Mouse (Mus musculus) heart, embryonic 14.5 days (tissue): ENCODE measurements around the gene Rgl1. TPM values are rescaled to one million over a fixed set of nuclear protein-coding genes. Genes with fewer than 3 reads are reported as not detected.

ENCODE experiments used
- ATAC-seq: fragments of 200-750 bp; cut with Nextera tagmentation; 2 replicates; pipeline ENCODE4 v1.8.0; 2017; ENCODE audit warnings: low read depth, moderate TSS enrichment; ENCODE audit not compliant: insufficient number of reproducible peaks, insufficient read depth, low FRiP score
- H3K27ac ChIP-seq, 2 experiments: fragments of 200-500 bp in 1 of 2; fragments of 300-500 bp in 1 of 2; sonication (generic) in 1 of 2; replicated peaks in 1 of 2; 2 replicates each; pipeline ENCODE4 v1.5.1; 2012 to 2014; ENCODE audit warnings: low read depth in 2 of 2, low read length in 2 of 2, control low read depth in 1 of 2, mild to moderate bottlenecking in 1 of 2, mixed read lengths in 1 of 2; ENCODE audit not compliant: control insufficient read depth in 1 of 2, insufficient read depth in 1 of 2
- H3K27me3 ChIP-seq: fragments of 300-500 bp; sonication (generic); 2 replicates; pipeline ENCODE4 v1.6.1; 2014; ENCODE audit warnings: mild to moderate bottlenecking, low read length, control low read depth; ENCODE audit not compliant: control insufficient read depth, insufficient read depth
- H3K36me3 ChIP-seq: fragments of 300-500 bp; sonication (generic); 2 replicates; pipeline ENCODE4 v1.6.1; 2014; ENCODE audit warnings: mild to moderate bottlenecking, control low read depth, low read length, mixed read lengths; ENCODE audit not compliant: control insufficient read depth, insufficient read depth
- H3K4me1 ChIP-seq, 2 experiments: fragments of 200-500 bp in 1 of 2; fragments of 300-500 bp in 1 of 2; sonication (generic) in 1 of 2; 2 replicates each; pipeline ENCODE4 v1.6.1; 2012 to 2014; ENCODE audit warnings: low read length in 2 of 2, control low read depth in 1 of 2, mixed read lengths in 1 of 2; ENCODE audit not compliant: control insufficient read depth in 2 of 2, insufficient read depth in 2 of 2
- H3K4me2 ChIP-seq: fragments of 300-500 bp; sonication (generic); 2 replicates; pipeline ENCODE4 v1.6.1; 2014; ENCODE audit warnings: mild to moderate bottlenecking, low read length
- H3K4me3 ChIP-seq, 2 experiments: fragments of 200-500 bp in 1 of 2; fragments of 300-500 bp in 1 of 2; sonication (generic) in 1 of 2; 2 replicates each; pipeline ENCODE4 v1.5.1; 2012 to 2014; ENCODE audit warnings: low read length in 2 of 2, mild to moderate bottlenecking in 2 of 2, control low read depth in 1 of 2, low read depth in 1 of 2, moderate library complexity in 1 of 2; ENCODE audit not compliant: control insufficient read depth in 1 of 2, insufficient read depth in 1 of 2
- H3K9ac ChIP-seq: fragments of 300-500 bp; sonication (generic); 2 replicates; pipeline ENCODE4 v1.6.1; 2014; ENCODE audit warnings: mild to moderate bottlenecking, low read length
- H3K9me3 ChIP-seq: fragments of 300-500 bp; sonication (generic); 2 replicates; pipeline ENCODE4 v1.6.1; 2016; ENCODE audit warnings: low read length, control low read depth; ENCODE audit not compliant: control insufficient read depth
- WGBS: fragments of 180-500 bp; shearing (Covaris S2); extraction: QIAGEN DNeasy Blood & Tissue Kit; methylation state at CpG from one replicate; pipeline ENCODE4 v1.1.7; 2014; 5-methylcytosine and 5-hydroxymethylcytosine counted together
- polyA plus RNA-seq: library from polyadenylated mRNA; unstranded; fragments of >200 nt; fragmentation: Nextera tagmentation; extraction: Ambion mirVana; gene quantifications from 2 replicates; pipeline ENCODE4 v1.2.1, GENCODE M21; 2014

The Rgl1 gene
- polyA plus RNA-seq, 1 experiment from 2014 or later, result 72.0 TPM

- no peaks in the 10 kb centered on the region for H3K27me3 ChIP-seq
- WGBS, result 68% methylated on average over 6 of the region's 6 CpGs
- ATAC-seq, result no peak
- H3K9me3 ChIP-seq, result no peaks in the 10 kb centered on the region
- no peaks in the 10 kb centered on the region for H3K36me3 ChIP-seq
- H3K4me2 ChIP-seq, result no peak overlapping the region
- no peak overlapping the region for H3K9ac ChIP-seq
- H3K4me3 ChIP-seq, result no peak overlapping the region
- H3K27ac ChIP-seq, result no peak overlapping the region
- peaks cover 4 to 6% of the 10 kb centered on the region in 2 experiments; a peak in 2 of 4 replicates for H3K4me1 ChIP-seq
Observed at GRCm38 (mm10) chr1:152804907-152805306, 38.8 kb upstream of the Rgl1 start.

GRCm38 (mm10) chr1:152800633-152801176, 34.6 kb upstream of the Rgl1 start:
- Histone ChIP-seq H3K9me3 (no peaks in the 10 kb centered on the region), H3K27me3 (no peaks in the 10 kb centered on the region), H3K9ac (no peak overlapping the region), H3K4me1 (peaks cover 6 to 11% of the 10 kb centered on the region in 2 experiments; a peak in 3 of 4 replicates), H3K27ac (peak overlapping the region; percentile 30 to 66; a peak in 2 of 4 replicates), H3K36me3 (no peaks in the 10 kb centered on the region), H3K4me3 (no peak overlapping the region), H3K4me2 (peak overlapping the region; percentile 31; the same call in 1 of the 2 replicates)
- 81% methylated on average over 13 of the region's 13 CpGs for WGBS
- ATAC-seq, result no peak

GRCm38 (mm10) chr1:152799897-152800296, 33.7 kb upstream of the Rgl1 start, which contains the start of gene Ncf2:
Gene Ncf2 (plus strand): TSS chr1:152800194.
- peak within 1 kb of the TSS; percentile 31; the same call in 1 of the 2 replicates for H3K4me2 ChIP-seq
- peak within 1 kb of the TSS; percentile 66 to 67 for H3K27ac ChIP-seq
- H3K36me3 ChIP-seq, result no peaks in the 10 kb centered on the region
- H3K4me3 ChIP-seq, result no peak within 1 kb of the TSS
- peak; percentile 83 for ATAC-seq
- H3K9ac ChIP-seq, result no peak within 1 kb of the TSS
- H3K9me3 ChIP-seq, result no peaks in the 10 kb centered on the region
- WGBS, result 12% methylated on average over 2 of the region's 2 CpGs
- peaks cover 6 to 11% of the 10 kb centered on the region in 2 experiments; a peak in 3 of 4 replicates for H3K4me1 ChIP-seq
- H3K27me3 ChIP-seq, result no peaks in the 10 kb centered on the region

GRCm38 (mm10) chr1:152798125-152798524, 32.0 kb upstream of the Rgl1 start:
- H3K27ac ChIP-seq, result peak overlapping the region in 1 of 2 experiments; percentile 66; a peak in 2 of 4 replicates
- no peak overlapping the region for H3K4me2 ChIP-seq
- peaks cover 9 to 16% of the 10 kb centered on the region in 2 experiments; a peak in 3 of 4 replicates for H3K4me1 ChIP-seq
- H3K27me3 ChIP-seq, result no peaks in the 10 kb centered on the region
- peak; percentile 42; the same call in 1 of the 2 replicates for ATAC-seq
- no peaks in the 10 kb centered on the region for H3K36me3 ChIP-seq
- 60% methylated on average over 9 of the region's 9 CpGs for WGBS
- H3K9ac ChIP-seq, result no peak overlapping the region
- H3K9me3 ChIP-seq, result no peaks in the 10 kb centered on the region
- H3K4me3 ChIP-seq, result no peak overlapping the region

- H3K36me3 ChIP-seq, result no peaks in the 10 kb centered on the region
- H3K4me1 ChIP-seq, result peaks cover 9 to 19% of the 10 kb centered on the region in 2 experiments; a peak in 3 of 4 replicates
- H3K4me3 ChIP-seq, result no peak overlapping the region
- H3K9ac ChIP-seq, result no peak overlapping the region
- H3K9me3 ChIP-seq, result no peaks in the 10 kb centered on the region
- no peak overlapping the region for H3K4me2 ChIP-seq
- ATAC-seq, result no peak
- H3K27me3 ChIP-seq, result no peaks in the 10 kb centered on the region
- no peak overlapping the region for H3K27ac ChIP-seq
- WGBS, result 81% methylated on average over 8 of the region's 8 CpGs
Observed at GRCm38 (mm10) chr1:152796683-152797263, 30.6 kb upstream of the Rgl1 start.

GRCm38 (mm10) chr1:152795688-152796255, 29.6 kb upstream of the Rgl1 start:
- Histone ChIP-seq H3K9ac (no peak overlapping the region), H3K27ac (no peak overlapping the region), H3K4me3 (no peak overlapping the region), H3K27me3 (no peaks in the 10 kb centered on the region), H3K9me3 (no peaks in the 10 kb centered on the region), H3K4me1 (peaks cover 16 to 27% of the 10 kb centered on the region in 2 experiments), H3K4me2 (no peak overlapping the region), H3K36me3 (no peaks in the 10 kb centered on the region)
- no peak for ATAC-seq
- 52% methylated on average over 8 of the region's 8 CpGs for WGBS

- H3K36me3 ChIP-seq, result no peaks in the 10 kb centered on the region
- H3K9ac ChIP-seq, result no peak overlapping the region
- 47% methylated on average over 6 of the region's 6 CpGs for WGBS
- H3K9me3 ChIP-seq, result no peaks in the 10 kb centered on the region
- peaks cover 15 to 20% of the 10 kb centered on the region in 2 experiments for H3K4me1 ChIP-seq
- no peak overlapping the region for H3K4me3 ChIP-seq
- no peak overlapping the region for H3K27ac ChIP-seq
- H3K4me2 ChIP-seq, result no peak overlapping the region
- no peaks in the 10 kb centered on the region for H3K27me3 ChIP-seq
- no peak for ATAC-seq
Observed at GRCm38 (mm10) chr1:152793495-152794130, 27.5 kb upstream of the Rgl1 start.
